Mouse (Mus musculus): ENCODE results near the gene Phrf1.

Phrf1 gene

GRCm38 (mm10) chr7:141294479-141294878 is 65.9 kb downstream of the Phrf1 start:
- DNase-seq, result no peak

DNA sequence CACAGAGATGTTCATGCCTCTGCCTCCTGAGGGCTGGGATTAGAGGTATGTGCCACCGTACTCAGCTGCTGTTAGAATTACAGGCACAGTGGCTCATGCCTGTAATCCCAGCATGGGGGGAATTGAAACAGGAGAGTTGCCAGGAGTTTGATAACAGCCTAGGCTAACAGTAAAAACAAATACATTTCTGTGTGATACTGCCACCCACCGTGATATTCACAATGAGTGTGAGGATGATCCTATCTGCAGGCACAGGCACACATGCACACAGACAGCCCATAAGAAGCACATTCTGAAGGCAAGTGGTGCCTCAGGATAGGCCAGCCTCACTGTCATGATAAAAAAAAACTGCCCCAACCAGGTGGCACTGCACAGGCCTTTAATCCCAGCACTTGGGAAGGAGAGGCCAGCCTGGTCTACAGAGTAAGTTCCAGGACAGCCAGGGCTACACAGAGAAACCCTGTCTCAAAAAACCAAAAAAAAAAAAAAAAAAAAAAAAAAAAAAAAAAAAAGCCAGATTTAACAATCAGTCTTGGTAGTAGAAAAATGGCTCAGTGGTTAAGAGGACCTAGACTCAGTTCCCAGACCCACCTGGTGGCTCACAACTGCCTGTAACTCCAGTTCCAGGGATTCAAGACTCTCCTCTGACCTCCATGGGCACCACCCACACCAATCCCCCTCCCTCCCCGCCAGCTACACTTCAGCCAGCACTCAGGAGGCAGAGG is 69.5 kb downstream of the Phrf1 start:
- no peak for DNase-seq

DNA sequence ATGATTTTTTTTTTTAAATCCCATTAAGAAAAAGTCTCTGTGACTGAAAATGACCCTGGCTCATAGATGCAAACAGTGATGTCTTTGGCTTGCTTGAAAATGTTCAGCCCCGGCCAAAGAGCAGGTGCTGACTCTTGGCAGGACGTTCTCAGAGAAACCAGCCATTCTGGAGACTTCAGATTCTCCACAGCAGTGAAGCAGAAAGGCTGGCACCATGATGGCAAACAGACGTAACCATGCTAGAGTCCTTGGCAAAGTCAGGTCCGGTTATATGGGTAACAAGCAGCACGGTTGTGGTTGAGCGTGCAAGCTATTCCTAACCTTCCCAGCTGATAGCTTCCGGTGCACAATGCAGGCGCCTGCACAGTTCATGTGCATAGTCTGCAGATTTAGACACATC is 70.6 kb downstream of the Phrf1 start:
- no peak for DNase-seq

DNA sequence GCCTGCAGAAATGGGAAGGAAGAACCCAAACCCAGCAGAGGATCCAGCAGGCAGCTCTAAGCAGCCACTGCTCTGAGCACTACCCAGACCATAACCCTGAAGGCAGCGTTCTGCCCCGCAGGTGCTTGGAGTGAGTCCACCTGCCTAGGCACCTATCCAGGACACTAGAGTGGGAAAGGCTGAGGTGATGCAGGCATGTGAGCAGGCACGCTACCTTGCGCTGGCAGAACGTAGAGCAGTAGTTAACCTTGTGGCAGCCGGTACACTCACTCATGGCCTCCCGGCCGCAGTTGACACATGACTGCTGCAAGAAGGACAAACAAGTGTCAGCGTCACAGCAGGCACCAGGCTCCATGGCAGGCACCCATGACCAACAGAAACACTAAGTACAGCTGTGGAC is 72.8 kb downstream of the Phrf1 start:
- DNase-seq, result no peak

GRCm38 (mm10) chr7:141302702-141303268 is 74.2 kb downstream of the Phrf1 start:
- peak; percentile 52 for DNase-seq

GRCm38 (mm10) chr7:141304537-141304936 is 76.0 kb downstream of the Phrf1 start:
- no peak for DNase-seq

All from thymus, postnatal 25 days (tissue).